Mouse (Mus musculus): ENCODE data around the gene Plekhd1. TPM values are rescaled to one million over a fixed set of nuclear protein-coding genes. Genes with fewer than 3 reads are reported as not detected.

Plekhd1 gene
- total and polyA plus RNA-seq, 3 experiments: 0.08 to 0.34 TPM; not detected in 1

DNA sequence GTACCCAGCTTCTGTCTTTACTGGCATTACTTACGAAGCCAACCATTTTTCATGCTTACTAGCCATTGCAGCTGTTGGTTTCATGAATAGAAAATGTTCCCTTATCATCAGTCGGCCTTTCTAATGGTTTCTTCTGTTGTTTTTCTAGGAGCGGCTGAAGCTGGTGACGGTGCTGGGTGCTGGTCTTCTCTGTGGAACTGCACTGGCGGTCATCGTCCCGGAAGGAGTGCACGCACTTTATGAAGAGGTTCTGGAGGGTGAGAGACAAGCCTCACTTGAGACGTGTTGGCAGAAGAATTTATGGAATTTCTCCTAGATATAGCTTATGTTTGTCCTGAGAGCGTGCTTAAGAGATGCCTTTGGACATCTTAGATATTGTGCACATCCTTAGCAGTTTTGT is 30.1 kb upstream of the Plekhd1 start:
- dilution Hi-C loops (cut with MboI; ENCODE audit: extremely low pct_ligation_motif_present, extremely low pct_unique_long_range_greater_than_20kb, low sequenced_read_pairs): no loop called here
- Histone ChIP-seq H3K9me3 (replicated peaks; ENCODE audit: low read length) (no peaks in the 10 kb centered on the region), H3K79me2 (replicated peaks; ENCODE audit: control insufficient read depth, extremely low read depth, insufficient read depth, poor library complexity, severe bottlenecking) (peaks cover 6% of the 10 kb centered on the region), H3K4me1 (ENCODE audit: control insufficient read depth in 1 of 2, insufficient read depth in 2 of 2) (peaks cover 0 to 9% of the 10 kb centered on the region in 2 experiments; a peak in 1 of 4 replicates), H3K4me3 (replicated peaks in 1 of 3; ENCODE audit: low read depth in 2 of 3, low read length in 2 of 3, poor library complexity in 1 of 3) (no peak overlapping the region), H3K27me3 (replicated peaks) (no peaks in the 10 kb centered on the region), H3K9ac (ENCODE audit: insufficient read depth, low read depth) (no peak overlapping the region), H3K27ac (ENCODE audit: insufficient read depth, low read depth) (no peak overlapping the region), H3K4me2 (ENCODE audit: insufficient read depth, low read depth, poor library complexity, severe bottlenecking) (no peak overlapping the region), H3K36me3 (replicated peaks in 1 of 2; ENCODE audit: control insufficient read depth in 1 of 2, insufficient read depth in 1 of 2, low read length in 1 of 2) (peaks cover 30 to 61% of the 10 kb centered on the region in 2 experiments)
- DNase-seq (ENCODE audit: extremely low read depth): no peak
- TF ChIP-seq JUN (IDR thresholded peaks at IDR 0.05; ENCODE audit: insufficient read depth, low read depth, low read length) (no peak), MAFK (IDR thresholded peaks at IDR 0.05; ENCODE audit: insufficient replicate concordance, low read length) (no peak), MAX (IDR thresholded peaks at IDR 0.05; ENCODE audit: low read length) (no peak), USF2 (conservative IDR thresholded peaks at IDR 0.05; ENCODE audit: low read depth, low read length) (no peak), KAT2A (IDR thresholded peaks at IDR 0.05; ENCODE audit: insufficient replicate concordance, low read length) (no peak), E2F4 (IDR thresholded peaks at IDR 0.05; ENCODE audit: insufficient replicate concordance, low read depth, low read length) (no peak), CHD2 (IDR thresholded peaks at IDR 0.05; ENCODE audit: low read length) (no peak), NRF1 (IDR thresholded peaks at IDR 0.05; ENCODE audit: low read depth, low read length) (no peak), PAX5 (IDR thresholded peaks at IDR 0.05; ENCODE audit: low read length) (no peak), ELF1 (IDR thresholded peaks at IDR 0.05; ENCODE audit: low read depth, low read length) (no peak), USF1 (IDR thresholded peaks at IDR 0.05; ENCODE audit: low read depth, low read length) (no peak), CHD1 (IDR thresholded peaks at IDR 0.05; ENCODE audit: low read depth, low read length) (no peak)
- in situ Hi-C loops (cut with MboI; ENCODE audit: low pct_ligation_motif_present, low pct_unique_long_range_greater_than_20kb, low sequenced_read_pairs): no loop called here

DNA sequence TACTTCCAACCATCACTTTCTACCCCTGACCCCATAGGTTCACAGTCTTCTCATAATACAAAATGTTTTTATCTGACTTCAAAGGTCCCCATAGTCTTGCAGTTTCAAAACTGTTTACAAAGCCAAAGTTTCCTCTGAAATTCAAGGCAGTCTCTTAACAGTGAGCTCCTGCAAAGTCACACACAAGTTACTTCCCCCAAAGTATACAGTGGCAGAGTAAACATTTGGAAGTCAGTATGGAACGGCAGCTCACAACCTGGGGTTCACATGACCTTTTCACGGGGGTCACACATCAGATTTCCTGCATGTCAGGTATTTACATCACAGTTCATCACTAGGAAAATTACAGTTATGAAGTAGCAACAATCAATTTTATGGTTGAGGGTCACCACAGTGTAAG is 28.5 kb upstream of the Plekhd1 start:
- H3K4me1 ChIP-seq (ENCODE audit: control insufficient read depth in 1 of 2, insufficient read depth in 2 of 2): peaks cover 0 to 9% of the 10 kb centered on the region in 2 experiments; a peak in 1 of 4 replicates
- no peak overlapping the region for H3K4me3 ChIP-seq (replicated peaks in 1 of 3; ENCODE audit: low read depth in 2 of 3, low read length in 2 of 3, poor library complexity in 1 of 3)
- H3K4me2 ChIP-seq (ENCODE audit: insufficient read depth, low read depth, poor library complexity, severe bottlenecking): no peak overlapping the region
- H3K9me3 ChIP-seq (replicated peaks; ENCODE audit: low read length): no peaks in the 10 kb centered on the region
- H3K36me3 ChIP-seq (replicated peaks in 1 of 2; ENCODE audit: control insufficient read depth in 1 of 2, insufficient read depth in 1 of 2, low read length in 1 of 2): peaks cover 35 to 69% of the 10 kb centered on the region in 2 experiments
- TF ChIP-seq EP300 (IDR thresholded peaks at IDR 0.05; ENCODE audit: low read length) (no peak), JUND (conservative IDR thresholded peaks at IDR 0.05; ENCODE audit: low read depth, low read length) (no peak), SIN3A (IDR thresholded peaks at IDR 0.05; ENCODE audit: low read length) (no peak), RAD21 (IDR thresholded peaks at IDR 0.05; ENCODE audit: low read depth, low read length) (no peak), NRF1 (IDR thresholded peaks at IDR 0.05; ENCODE audit: low read depth, low read length) (no peak), MXI1 (IDR thresholded peaks at IDR 0.05; ENCODE audit: low read depth, low read length) (no peak), BHLHE40 (IDR thresholded peaks at IDR 0.05; ENCODE audit: low read depth, low read length) (no peak), USF1 (IDR thresholded peaks at IDR 0.05; ENCODE audit: low read depth, low read length) (no peak), IRF4 (IDR thresholded peaks at IDR 0.05; ENCODE audit: low read depth, low read length) (no peak), MEF2A (IDR thresholded peaks at IDR 0.05; ENCODE audit: borderline replicate concordance, low read depth, low read length) (no peak), CHD2 (IDR thresholded peaks at IDR 0.05; ENCODE audit: low read length) (no peak), ZNF384 (IDR thresholded peaks at IDR 0.05; ENCODE audit: low read depth, low read length) (no peak)
- peaks cover 3% of the 10 kb centered on the region; the same call in 1 of the 2 replicates for H3K79me2 ChIP-seq (replicated peaks; ENCODE audit: control insufficient read depth, extremely low read depth, insufficient read depth, poor library complexity, severe bottlenecking)
- in situ Hi-C loops (cut with MboI; ENCODE audit: low pct_ligation_motif_present, low pct_unique_long_range_greater_than_20kb, low sequenced_read_pairs): no loop called here
- H3K27ac ChIP-seq (ENCODE audit: insufficient read depth, low read depth): no peak overlapping the region
- H3K9ac ChIP-seq (ENCODE audit: insufficient read depth, low read depth): no peak overlapping the region
- H3K27me3 ChIP-seq (replicated peaks): no peaks in the 10 kb centered on the region
- DNase-seq (ENCODE audit: extremely low read depth): no peak
- dilution Hi-C loops (cut with MboI; ENCODE audit: extremely low pct_ligation_motif_present, extremely low pct_unique_long_range_greater_than_20kb, low sequenced_read_pairs): no loop called here

Measured in CH12.LX (cell line).